Mouse (Mus musculus) liver (tissue): Measurements from ENCODE around the gene Kbtbd3.

Experiments used
- DNase-seq: peaks from one replicate; pipeline ENCODE4 v3.0.0-alpha.2; 2020; ENCODE audit warnings: mixed read lengths

Gene Kbtbd3

DNA sequence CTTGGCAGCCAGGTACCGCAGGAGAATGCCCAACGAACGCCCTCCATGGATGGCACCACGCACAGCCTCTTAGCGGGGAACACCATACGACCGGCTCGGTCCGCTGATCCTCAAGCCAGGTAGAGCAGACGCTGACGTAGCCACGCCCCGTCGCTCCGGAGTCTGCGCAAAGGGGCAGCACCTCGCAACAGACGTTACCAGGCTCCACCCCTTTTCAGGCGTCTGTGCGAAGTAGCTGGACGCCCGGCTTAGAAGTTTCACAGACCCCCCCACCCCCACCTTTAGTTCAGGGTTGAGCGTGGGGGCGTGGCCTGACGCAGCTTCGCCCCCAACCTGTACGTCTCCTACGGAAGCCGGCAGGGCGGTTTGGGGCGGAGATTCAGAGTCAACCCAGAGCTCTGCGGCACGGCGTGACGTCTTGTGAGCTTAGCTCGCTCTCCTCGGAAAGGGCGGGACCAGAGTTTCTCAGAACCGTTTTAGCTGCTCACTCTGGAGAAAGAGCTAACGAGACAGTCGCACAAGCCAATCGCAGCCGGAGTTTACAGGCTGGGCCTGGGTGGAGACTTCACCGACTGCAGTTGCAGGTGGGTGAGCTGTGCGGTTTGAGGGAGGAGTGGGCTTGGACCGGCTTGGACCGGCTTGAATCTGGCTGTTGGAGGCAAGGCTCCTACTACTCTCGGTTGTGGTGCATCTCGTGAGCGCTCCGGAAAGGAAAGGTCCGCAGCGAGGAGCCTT, at the start of gene Kbtbd3, which contains the start of gene Aasdhppt:
Gene Kbtbd3, plus strand, starts transcription at position 483 of the 735 bp plus-strand sequence.
Gene Aasdhppt, minus strand, starts transcription at position 121 of the 735 bp plus-strand sequence.
- peak; percentile 99 for DNase-seq

DNA sequence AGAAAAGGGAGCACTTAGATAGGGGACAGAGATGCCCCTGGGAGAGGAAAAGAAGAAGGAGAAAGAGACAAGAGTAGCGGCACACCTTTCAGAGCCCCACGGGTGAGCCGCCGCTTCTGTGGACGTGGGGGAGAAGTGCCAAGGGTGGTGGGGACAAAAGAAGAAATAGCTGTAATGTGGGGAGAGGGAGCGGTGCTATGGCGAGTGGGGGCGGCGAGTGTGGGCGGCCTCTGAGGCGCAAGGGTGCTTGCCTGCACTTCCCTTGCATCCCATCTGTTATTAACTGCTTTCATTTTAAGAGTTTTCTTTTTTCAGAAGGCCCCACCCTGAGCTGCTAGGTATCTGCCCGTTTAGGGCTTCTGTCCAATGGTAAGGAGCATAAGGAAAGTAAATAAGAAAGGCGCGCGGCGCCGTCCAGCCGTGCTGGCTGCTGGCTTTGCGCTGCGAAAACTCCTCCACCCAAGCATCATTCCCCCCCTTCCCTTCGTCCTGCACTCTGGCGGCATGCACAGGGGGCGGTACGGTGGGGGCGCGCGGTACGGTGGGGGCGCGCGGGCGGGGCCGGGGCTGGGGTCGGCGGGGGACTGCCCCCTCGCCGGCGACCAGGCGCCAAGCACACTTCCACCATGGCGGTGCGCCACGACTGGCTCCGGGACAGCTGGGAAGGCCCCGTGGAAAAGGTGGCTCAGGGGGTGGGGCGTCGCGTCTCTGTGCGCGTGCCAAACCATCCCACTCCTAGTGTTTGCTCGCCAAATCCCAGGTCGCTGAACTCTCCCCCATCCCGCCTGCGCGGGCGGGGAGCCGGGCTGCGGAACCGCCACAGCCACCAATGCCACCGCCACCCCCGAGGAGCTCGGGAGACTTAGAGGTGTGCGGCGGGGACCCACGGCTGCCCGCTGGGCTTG, 49.5 kb upstream of the Kbtbd3 start:
- peak; percentile 46 for DNase-seq

DNA sequence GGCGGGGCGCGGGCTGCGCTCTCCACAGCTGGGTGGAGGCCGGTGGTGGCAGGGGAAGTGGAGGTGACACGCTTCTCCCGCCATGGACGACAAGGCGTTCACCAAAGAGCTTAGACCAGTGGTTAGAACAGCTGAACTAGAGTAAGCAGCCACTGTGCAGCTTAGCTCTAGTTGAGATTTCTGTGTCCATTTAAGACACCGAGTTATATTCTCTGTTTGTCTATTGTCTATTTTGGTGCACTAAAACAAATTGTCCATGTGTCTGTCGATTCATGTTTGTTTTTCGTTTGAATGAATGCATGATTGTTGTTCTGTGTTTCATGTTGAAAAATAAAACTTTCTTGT, 48.9 kb upstream of the Kbtbd3 start:
- DNase-seq, result no peak

DNA sequence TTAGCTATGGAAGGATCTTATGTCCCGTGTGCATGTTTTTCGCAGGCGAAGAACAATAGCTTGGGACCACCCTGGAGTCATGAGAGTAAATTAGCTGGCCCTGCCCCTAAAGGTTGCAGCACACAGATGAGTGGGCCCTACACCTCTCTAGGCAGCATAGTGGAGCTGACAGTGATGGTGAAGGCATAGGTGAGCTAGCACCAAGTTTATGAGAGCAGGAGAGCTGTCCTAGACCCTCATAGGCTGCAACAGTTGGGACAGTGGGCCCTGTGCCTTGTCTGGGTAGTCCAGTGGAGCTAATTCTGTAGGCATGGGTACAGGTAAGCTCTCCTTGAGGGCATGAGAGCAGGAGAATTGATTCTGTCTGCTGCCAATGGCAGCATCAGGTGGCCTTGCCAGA, 42.8 kb upstream of the Kbtbd3 start:
- DNase-seq, result no peak

DNA sequence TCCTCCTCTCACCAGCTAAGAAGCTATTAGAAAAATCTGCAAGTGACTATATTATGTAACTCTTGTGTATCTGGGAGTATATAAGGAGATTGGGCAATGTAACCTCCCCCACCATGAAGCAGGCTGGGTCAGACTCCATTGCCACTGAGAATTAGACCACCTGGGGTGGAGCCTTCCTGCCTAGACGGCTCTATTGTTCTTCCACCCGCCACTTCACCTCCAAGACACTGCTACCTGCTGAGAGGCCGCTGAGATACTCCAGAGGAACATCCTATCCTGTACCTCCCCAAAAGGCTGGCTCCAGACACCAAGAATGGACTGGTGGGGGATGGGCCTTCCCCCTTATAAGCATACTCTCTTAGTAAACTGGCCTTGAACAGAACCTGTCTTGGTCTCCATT, 25.8 kb upstream of the Kbtbd3 start:
- no peak for DNase-seq

DNA sequence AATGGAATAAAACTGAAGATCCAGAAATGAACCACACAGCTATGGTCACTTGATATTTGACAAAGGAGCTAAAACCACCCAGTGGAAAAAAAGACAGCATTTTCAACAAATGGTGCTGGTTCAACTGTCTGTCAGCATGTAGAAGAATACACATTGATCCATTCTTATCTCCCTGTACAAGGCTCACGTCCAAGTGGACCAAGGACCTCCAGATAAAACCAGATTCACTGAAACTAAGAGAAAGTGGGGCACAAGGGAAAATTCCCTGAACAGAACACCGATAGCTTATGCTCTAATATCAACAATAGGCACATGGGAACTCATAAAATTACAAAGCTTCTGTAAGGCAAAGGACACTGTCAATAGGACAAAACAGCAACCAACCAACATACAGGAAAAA, 9.2 kb upstream of the Kbtbd3 start:
- DNase-seq, result no peak

DNA sequence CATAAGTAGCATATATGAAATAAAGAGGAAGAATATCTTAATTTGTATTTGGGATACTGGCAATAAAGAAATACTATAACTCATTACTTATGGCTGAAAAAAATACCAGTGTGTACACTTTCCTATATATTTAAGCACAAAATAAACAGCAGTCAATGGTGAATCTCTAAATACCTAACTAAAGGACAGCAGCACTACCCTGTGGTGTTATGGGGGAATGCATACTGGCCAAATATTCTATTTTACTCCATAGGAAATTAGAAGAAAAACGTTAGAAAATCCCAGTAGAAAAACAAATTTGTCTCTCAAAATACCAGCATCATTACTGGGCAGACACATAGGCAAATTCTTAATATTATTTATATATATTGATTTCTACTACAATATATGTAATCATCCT, 4.8 kb upstream of the Kbtbd3 start:
- no peak for DNase-seq

DNA sequence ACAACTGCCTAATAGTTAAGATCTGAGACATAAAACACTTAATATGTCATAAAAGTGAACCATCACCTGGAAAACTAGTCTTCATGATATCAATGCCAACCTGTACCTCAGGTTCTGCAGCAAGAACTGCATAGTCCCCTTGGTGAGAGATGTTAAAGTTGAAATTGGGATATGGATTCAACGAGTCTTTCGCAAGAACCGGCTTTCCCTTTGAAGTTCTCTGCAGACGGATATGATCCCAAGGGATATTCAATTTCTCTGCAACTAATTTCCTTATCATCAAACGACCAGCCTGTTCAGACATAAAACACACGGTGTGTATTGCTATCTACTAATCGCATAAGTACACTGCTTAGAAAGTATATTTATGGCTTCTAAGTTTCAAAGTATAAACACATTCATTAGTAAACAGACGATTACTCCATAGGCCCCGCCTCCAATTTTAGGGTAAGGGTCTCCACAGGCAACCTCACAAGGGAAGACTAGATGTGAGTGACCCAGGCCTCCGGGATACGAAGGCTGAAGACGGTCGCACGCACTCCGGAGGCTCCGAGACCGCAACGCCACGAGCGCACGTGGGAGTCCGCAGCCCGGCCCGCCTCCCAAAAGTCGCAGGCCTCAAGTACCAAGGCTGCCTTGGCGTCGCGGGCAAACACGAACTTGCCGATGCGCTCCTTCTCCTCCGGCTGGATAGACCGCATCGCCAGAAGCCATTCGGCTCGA, 844 bp upstream of the Kbtbd3 start:
- DNase-seq, result no peak

DNA sequence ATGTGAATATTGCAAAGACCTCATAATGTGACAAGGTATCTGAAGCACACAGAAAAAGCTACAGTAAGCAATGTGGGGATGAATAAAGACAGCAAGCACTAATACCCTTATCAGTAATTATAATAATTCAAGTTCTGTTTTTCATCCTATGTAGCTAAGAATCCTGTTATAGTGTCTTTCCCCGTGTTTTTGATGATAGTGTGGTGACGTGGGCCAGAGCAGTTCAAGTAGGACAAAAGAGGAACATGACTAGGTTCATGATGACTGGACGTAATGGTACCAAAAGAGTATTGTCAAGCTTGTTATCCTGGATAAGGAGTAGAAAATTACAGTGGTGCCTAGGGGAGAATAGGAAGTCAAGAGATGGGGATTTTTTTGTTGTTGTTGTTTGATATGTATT, 1.1 kb downstream of the Kbtbd3 start:
- DNase-seq, result no peak

DNA sequence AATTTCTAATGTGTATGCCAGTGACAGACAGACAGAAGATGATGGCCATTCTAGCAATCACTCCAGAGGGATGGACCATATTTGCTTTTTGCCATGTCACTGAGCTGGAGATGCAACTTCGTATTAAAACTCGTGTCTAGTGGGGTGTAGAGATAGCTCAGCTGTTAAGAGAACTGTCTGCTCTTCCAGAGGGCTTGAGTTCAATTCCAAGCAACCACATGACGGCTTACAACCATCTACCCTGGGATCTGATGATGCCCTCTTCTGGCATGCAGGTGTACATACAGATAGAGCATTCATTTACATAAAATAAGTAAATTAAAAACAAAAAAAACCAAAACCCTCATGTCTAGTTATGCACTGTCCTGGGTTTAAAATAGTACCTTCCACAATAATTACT, 1.5 kb downstream of the Kbtbd3 start:
- DNase-seq, result no peak

DNA sequence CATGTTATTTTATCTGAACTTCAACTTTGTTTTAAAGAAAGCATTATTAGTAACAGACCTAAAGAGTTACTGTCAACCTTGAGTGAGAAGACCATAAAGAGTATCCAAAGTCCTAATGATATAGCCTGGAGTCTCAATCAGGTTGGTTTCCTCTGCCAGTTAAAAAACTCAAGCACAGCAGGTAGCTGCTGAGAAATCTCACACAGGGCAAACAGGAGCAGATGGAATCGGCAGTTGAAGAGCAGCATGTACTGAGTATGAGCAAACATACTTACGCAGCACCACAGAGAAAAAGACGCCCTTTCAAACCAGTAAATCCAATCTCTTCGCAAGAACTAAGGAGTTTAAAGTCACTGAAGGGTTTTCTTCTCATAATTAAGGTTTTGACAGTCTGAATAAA, 4.3 kb downstream of the Kbtbd3 start:
- DNase-seq, result no peak

DNA sequence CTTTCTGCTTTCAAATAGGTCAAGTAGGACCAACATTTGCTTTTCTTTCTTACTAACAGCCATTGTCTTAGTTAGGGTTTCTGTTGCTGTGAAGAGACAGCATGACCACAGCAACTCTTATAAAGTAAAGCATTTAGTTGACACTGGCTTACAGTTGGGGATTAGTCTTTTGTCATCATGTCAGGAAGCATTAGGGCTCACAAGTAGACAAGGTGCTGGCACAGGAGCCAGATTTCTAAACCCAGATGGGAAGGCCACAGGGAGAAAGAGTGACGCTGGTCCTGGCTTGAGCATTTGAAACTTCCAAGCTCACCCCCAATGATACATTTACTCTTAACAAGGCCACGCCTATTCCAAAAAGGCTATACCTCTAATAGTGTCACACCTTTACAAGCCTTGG, 6.1 kb downstream of the Kbtbd3 start:
- DNase-seq, result no peak

DNA sequence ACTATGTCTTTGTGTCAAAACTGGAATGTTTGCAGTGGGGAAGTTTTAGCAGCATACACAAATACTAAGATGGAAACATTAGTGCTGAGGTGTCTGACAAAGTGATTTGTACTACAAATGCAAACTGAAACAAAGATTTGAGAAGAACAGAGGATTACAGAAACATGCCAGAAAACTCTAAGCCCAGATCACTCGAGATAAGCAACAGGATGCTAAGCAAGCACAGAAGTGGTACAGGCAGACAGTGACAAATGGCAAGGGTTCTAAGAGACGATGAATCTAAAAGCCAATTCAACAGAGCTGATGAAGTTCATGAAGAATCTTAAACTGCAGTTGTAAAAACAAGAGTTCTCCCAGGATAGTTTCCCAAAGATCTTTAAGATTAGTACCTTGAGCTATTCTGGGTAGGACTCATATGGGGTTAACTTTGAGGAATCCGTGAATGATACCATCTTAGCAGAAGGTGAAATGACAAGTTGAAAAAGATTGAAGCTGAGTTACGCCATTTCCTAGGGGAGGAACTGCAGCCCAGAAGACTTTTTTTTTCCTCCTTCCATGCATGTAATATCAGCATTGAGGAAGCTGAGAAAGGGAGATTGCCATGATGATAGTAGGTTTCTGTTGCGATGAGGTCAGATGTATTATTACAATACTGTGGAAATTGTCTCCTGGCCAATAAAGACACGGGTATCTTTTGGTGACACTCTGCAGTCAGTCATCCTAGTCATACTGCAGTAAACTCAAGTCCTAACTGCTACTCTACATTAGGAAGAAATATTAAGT, 9.5 kb downstream of the Kbtbd3 start:
- DNase-seq, result no peak

DNA sequence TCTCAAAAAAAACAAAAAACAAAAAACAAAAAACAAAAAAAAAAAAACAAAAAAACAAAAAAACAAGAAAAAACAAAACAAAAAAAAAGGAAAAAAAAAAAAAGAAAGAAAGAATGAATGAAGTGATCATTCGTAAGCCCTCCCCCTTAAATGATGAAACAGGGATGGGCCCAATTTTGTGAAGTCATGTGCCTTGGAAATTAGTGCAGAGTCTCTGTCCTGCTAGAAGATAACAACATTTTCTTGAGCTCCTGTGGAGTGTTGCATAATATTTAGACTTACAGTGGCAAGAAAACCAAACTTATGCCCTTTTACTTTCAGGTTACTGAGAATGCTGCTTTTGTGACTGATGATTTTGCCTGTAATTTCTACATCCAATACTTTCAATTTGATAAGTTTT, 43.5 kb downstream of the Kbtbd3 start:
- DNase-seq, result no peak

DNA sequence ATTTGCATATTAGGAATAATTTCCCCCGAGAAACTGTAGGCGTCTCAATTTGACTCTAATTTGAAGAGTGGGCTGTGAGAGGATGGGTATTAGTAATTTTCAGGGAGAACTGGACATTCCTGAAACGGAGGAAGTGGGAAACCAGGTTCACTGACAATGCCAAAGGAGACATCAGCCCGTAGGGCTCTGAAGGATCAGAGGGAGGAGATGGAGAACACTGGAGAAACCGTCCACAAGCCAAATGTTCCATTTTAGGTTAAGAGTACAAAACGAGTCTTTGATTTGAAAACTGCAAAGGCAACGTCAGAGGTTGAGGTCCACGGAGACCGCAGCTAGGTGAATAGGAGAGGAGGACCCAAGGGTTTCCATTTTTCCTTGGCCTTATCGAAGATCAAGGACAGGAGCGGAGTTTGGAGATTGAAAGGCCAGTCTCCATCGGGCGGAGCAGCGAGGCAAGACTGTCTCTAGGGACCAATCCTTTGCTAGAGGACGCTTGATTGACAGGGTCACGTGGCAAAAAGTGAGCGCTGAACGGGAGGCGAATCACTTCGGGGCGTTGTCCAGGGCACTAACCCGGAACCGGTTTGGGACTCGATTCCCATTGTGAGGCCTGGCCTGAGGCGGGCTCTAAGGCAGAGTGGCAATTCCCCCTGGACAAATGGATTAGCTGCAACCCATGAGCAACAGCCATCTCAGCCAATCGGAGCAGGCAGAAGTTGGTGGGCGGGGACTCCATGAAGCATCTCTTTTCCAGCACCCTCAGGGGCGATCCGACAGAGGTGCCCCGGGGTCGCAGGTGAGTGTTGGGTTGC, 66.4 kb downstream of the Kbtbd3 start, which contains the start of gene Msantd4:
Gene Msantd4, plus strand, starts transcription at position 735 of the 812 bp plus-strand sequence.
- peak; percentile 93 for DNase-seq

DNA sequence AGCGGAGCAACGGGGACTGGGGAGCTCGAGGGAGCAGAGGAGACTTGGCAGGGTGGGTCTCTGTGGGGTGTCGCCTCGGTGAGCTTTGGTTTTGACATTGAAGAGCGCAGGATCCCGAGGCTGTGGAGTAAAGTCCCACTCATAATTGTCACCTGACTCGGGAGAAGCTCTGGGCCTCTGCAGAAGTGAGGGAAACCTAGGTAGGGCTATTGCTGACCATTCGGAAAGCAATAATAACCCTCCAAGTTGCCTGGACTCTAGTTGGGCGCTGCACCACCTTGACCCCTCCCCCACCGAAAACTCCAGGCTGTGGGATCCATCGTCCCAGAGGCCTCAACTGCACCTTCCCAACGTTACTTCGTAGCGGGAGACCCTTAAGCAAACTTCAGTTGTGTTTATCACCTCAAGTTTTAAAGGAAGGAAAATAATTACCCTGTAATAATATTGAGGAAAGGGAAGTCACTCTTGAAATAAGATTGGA, 67.0 kb downstream of the Kbtbd3 start:
- DNase-seq, result peak; percentile 23
